Mouse (Mus musculus) forebrain, embryonic 10.5 days (tissue): ENCODE measurements at regions not wholly inside any gene's neighbourhood (a gene's known extent, or its start where the extent isn't known, plus 50 kb on each side); places are given as distances from the start of the nearest gene placed in this dataset.
A peak's percentile ranks its signal among the peaks of the same experiment; 100 is the strongest.

ENCODE experiments used
- DNase-seq: peaks from one replicate; pipeline ENCODE4 v3.0.0-alpha.2; 2017; ENCODE audit warnings: low spot score; ENCODE audit errors: extremely low spot score
- H3K27ac ChIP-seq: fragments of 300-500 bp; sonication (generic); 2 replicates; pipeline ENCODE4 v1.5.1; 2016; ENCODE audit warnings: mild to moderate bottlenecking
- H3K27me3 ChIP-seq: fragments of 300-500 bp; sonication (generic); 2 replicates; pipeline ENCODE4 v1.6.1; 2016; ENCODE audit warnings: mild to moderate bottlenecking; ENCODE audit not compliant: poor library complexity, severe bottlenecking
- H3K36me3 ChIP-seq: fragments of 300-500 bp; sonication (generic); replicated peaks from 2 replicates; pipeline ENCODE4 v1.6.1; 2016; ENCODE audit warnings: mild to moderate bottlenecking, moderate library complexity
- H3K4me1 ChIP-seq: fragments of 300-500 bp; sonication (generic); 2 replicates; pipeline ENCODE4 v1.6.1; 2016
- H3K4me3 ChIP-seq: fragments of 300-500 bp; sonication (generic); 2 replicates; pipeline ENCODE4 v1.5.1; 2016; ENCODE audit warnings: mild to moderate bottlenecking, moderate library complexity
- H3K9me3 ChIP-seq: fragments of 300-500 bp; sonication (generic); 2 replicates; pipeline ENCODE4 v1.6.1; 2016; ENCODE audit warnings: mild to moderate bottlenecking, moderate library complexity
- WGBS: fragments of 180-500 bp; shearing (Covaris S2); methylation state at CpG from one replicate; pipeline ENCODE4 v1.1.7; 2016; 5-methylcytosine and 5-hydroxymethylcytosine counted together

- Histone ChIP-seq H3K27me3 (no peaks in the 10 kb centered on the region), H3K36me3 (no peaks in the 10 kb centered on the region), H3K4me3 (no peak overlapping the region), H3K4me1 (peaks cover 6% of the 10 kb centered on the region; the same call in 1 of the 2 replicates), H3K9me3 (peaks cover 8% of the 10 kb centered on the region; the same call in 1 of the 2 replicates), H3K27ac (peak overlapping the region; percentile 15; the same call in 1 of the 2 replicates)
- DNase-seq = no peak
- 86% methylated on average over 3 of the region's 3 CpGs for WGBS
Measured at GRCm38 (mm10) chr13:60507611-60508010, 94.1 kb upstream of the Dapk1 start.

GRCm38 (mm10) chr13:60508054-60508453, 93.7 kb upstream of the Dapk1 start:
- no peaks in the 10 kb centered on the region for H3K36me3 ChIP-seq

GRCm38 (mm10) chr13:60508856-60509255, 92.9 kb upstream of the Dapk1 start:
- H3K27ac ChIP-seq = no peak overlapping the region
- H3K36me3 ChIP-seq = no peaks in the 10 kb centered on the region
- 85% methylated on average over 5 of the region's 5 CpGs for WGBS
- H3K4me3 ChIP-seq = no peak overlapping the region
- H3K4me1 ChIP-seq = peaks cover 15% of the 10 kb centered on the region
- no peak for DNase-seq
- peaks cover 8% of the 10 kb centered on the region; the same call in 1 of the 2 replicates for H3K9me3 ChIP-seq
- H3K27me3 ChIP-seq = no peaks in the 10 kb centered on the region

More at GRCm38 (mm10) chr13:60508054-60508453, 93.7 kb upstream of the Dapk1 start:
- peaks cover 7% of the 10 kb centered on the region for H3K4me1 ChIP-seq
- peak overlapping the region; percentile 15; the same call in 1 of the 2 replicates for H3K27ac ChIP-seq
- peaks cover 8% of the 10 kb centered on the region; the same call in 1 of the 2 replicates for H3K9me3 ChIP-seq
- H3K4me3 ChIP-seq = no peak overlapping the region
- no peak for DNase-seq
- WGBS = 64% methylated on average over 4 of the region's 4 CpGs
- no peaks in the 10 kb centered on the region for H3K27me3 ChIP-seq

- no peaks in the 10 kb centered on the region for H3K36me3 ChIP-seq
- peaks cover 8% of the 10 kb centered on the region; the same call in 1 of the 2 replicates for H3K9me3 ChIP-seq
- DNase-seq = no peak
- WGBS = 97% methylated on average over 7 of the region's 7 CpGs
- H3K4me1 ChIP-seq = peaks cover 19% of the 10 kb centered on the region
- no peak overlapping the region for H3K27ac ChIP-seq
- H3K4me3 ChIP-seq = no peak overlapping the region
- no peaks in the 10 kb centered on the region for H3K27me3 ChIP-seq
Measured at GRCm38 (mm10) chr13:60511101-60511500, 90.6 kb upstream of the Dapk1 start.

GRCm38 (mm10) chr13:60511628-60512027, 90.1 kb upstream of the Dapk1 start:
- DNase-seq = no peak
- Histone ChIP-seq H3K4me1 (peaks cover 19% of the 10 kb centered on the region), H3K9me3 (peaks cover 8% of the 10 kb centered on the region; the same call in 1 of the 2 replicates), H3K27ac (no peak overlapping the region), H3K27me3 (no peaks in the 10 kb centered on the region), H3K36me3 (no peaks in the 10 kb centered on the region), H3K4me3 (no peak overlapping the region)
- 89% methylated on average over 8 of the region's 8 CpGs for WGBS

GRCm38 (mm10) chr13:60513756-60514155, 88.0 kb upstream of the Dapk1 start:
- Histone ChIP-seq H3K9me3 (peaks cover 8% of the 10 kb centered on the region; the same call in 1 of the 2 replicates), H3K36me3 (no peaks in the 10 kb centered on the region), H3K27me3 (no peaks in the 10 kb centered on the region), H3K27ac (no peak overlapping the region; the same call in 1 of the 2 replicates), H3K4me3 (no peak overlapping the region), H3K4me1 (peaks cover 13% of the 10 kb centered on the region)
- DNase-seq = no peak
- whole genome bisulfite sequencing = 55% methylated on average over 7 of the region's 7 CpGs

- DNase-seq = no peak
- Histone ChIP-seq H3K4me1 (peaks cover 13% of the 10 kb centered on the region), H3K36me3 (no peaks in the 10 kb centered on the region), H3K27me3 (no peaks in the 10 kb centered on the region), H3K4me3 (no peak overlapping the region), H3K27ac (no peak overlapping the region), H3K9me3 (peaks cover 6% of the 10 kb centered on the region; the same call in 1 of the 2 replicates)
- WGBS = 94% methylated on average over 9 of the region's 9 CpGs
Measured at GRCm38 (mm10) chr13:60514806-60515205, 86.9 kb upstream of the Dapk1 start.

GRCm38 (mm10) chr13:60518010-60518409, 83.7 kb upstream of the Dapk1 start:
- Histone ChIP-seq H3K27me3 (no peaks in the 10 kb centered on the region), H3K9me3 (no peaks in the 10 kb centered on the region), H3K36me3 (no peaks in the 10 kb centered on the region), H3K27ac (no peak overlapping the region), H3K4me3 (no peak overlapping the region), H3K4me1 (peaks cover 12% of the 10 kb centered on the region)
- no peak for DNase-seq
- WGBS = 84% methylated on average over 2 of the region's 2 CpGs

GRCm38 (mm10) chr13:60519708-60520107, 82.0 kb upstream of the Dapk1 start:
- H3K27me3 ChIP-seq = no peaks in the 10 kb centered on the region
- no peaks in the 10 kb centered on the region for H3K36me3 ChIP-seq
- DNase-seq = no peak
- no peak overlapping the region for H3K4me3 ChIP-seq
- no peaks in the 10 kb centered on the region for H3K9me3 ChIP-seq
- 75% methylated on average over 4 of the region's 4 CpGs for WGBS
- H3K27ac ChIP-seq = no peak overlapping the region
- no peaks in the 10 kb centered on the region for H3K4me1 ChIP-seq

- no peak overlapping the region for H3K27ac ChIP-seq
- H3K4me3 ChIP-seq = no peak overlapping the region
- no peaks in the 10 kb centered on the region for H3K9me3 ChIP-seq
- WGBS = 80% methylated on average over 8 of the region's 8 CpGs
- peaks cover 11% of the 10 kb centered on the region for H3K4me1 ChIP-seq
- peaks cover 5% of the 10 kb centered on the region; the same call in 1 of the 2 replicates for H3K27me3 ChIP-seq
- no peaks in the 10 kb centered on the region for H3K36me3 ChIP-seq
- DNase-seq = no peak
Measured at GRCm38 (mm10) chr13:60522719-60523450, 78.9 kb upstream of the Dapk1 start.

- Histone ChIP-seq H3K27ac (no peak overlapping the region), H3K36me3 (no peaks in the 10 kb centered on the region), H3K4me1 (peaks cover 48% of the 10 kb centered on the region), H3K4me3 (no peak overlapping the region), H3K27me3 (peaks cover 5% of the 10 kb centered on the region; the same call in 1 of the 2 replicates), H3K9me3 (no peaks in the 10 kb centered on the region)
- DNase-seq = no peak
- WGBS = 86% methylated on average over 2 of the region's 2 CpGs
Measured at GRCm38 (mm10) chr13:60527806-60528205, 73.9 kb upstream of the Dapk1 start.

GRCm38 (mm10) chr13:60528819-60529218, 72.9 kb upstream of the Dapk1 start:
- 81% methylated on average over 1 of the region's 1 CpGs for WGBS
- Histone ChIP-seq H3K27me3 (peaks cover 5% of the 10 kb centered on the region; the same call in 1 of the 2 replicates), H3K9me3 (no peaks in the 10 kb centered on the region), H3K27ac (peak overlapping the region; percentile 81), H3K4me1 (peaks cover 50% of the 10 kb centered on the region), H3K36me3 (no peaks in the 10 kb centered on the region), H3K4me3 (no peak overlapping the region)
- no peak for DNase-seq

GRCm38 (mm10) chr13:60529381-60530069, 72.2 kb upstream of the Dapk1 start:
- 10% methylated on average over 6 of the region's 6 CpGs for WGBS
- peak; percentile 39 for DNase-seq
- Histone ChIP-seq H3K4me3 (no peak overlapping the region), H3K9me3 (no peaks in the 10 kb centered on the region), H3K27me3 (peaks cover 5% of the 10 kb centered on the region; the same call in 1 of the 2 replicates), H3K36me3 (no peaks in the 10 kb centered on the region), H3K4me1 (peaks cover 58% of the 10 kb centered on the region), H3K27ac (peak overlapping the region; percentile 81)
